Mouse (Mus musculus) testis, adult 2 months (tissue): ENCODE results near the gene Nubpl. TPM values are rescaled to one million over a fixed set of nuclear protein-coding genes. Genes with fewer than 3 reads are reported as not detected.
"Not testable (repeated sequence)": the region's sequence is repeated elsewhere in the genome, so short reads cannot be mapped to it uniquely, and the experiment has no call there.

Source experiments
- H3K27ac ChIP-seq: fragments of 200-500 bp; 2 replicates; pipeline ENCODE4 v1.5.1; 2012; ENCODE audit warnings: low read depth, low read length; ENCODE audit not compliant: control insufficient read depth, insufficient read depth
- H3K27me3 ChIP-seq: fragments of 200-500 bp; 2 replicates; pipeline ENCODE4 v1.6.1; 2012; ENCODE audit warnings: mild to moderate bottlenecking, low read length, moderate library complexity; ENCODE audit not compliant: control insufficient read depth, insufficient read depth
- H3K36me3 ChIP-seq: fragments of 200-500 bp; 2 replicates; pipeline ENCODE4 v1.6.1; 2012; ENCODE audit warnings: mild to moderate bottlenecking, low read length; ENCODE audit not compliant: control insufficient read depth, insufficient read depth
- H3K4me1 ChIP-seq: fragments of 200-500 bp; 2 replicates; pipeline ENCODE4 v1.6.1; 2012; ENCODE audit warnings: low read length; ENCODE audit not compliant: control insufficient read depth, insufficient read depth
- H3K4me3 ChIP-seq: fragments of 200-500 bp; 2 replicates; pipeline ENCODE4 v1.5.1; 2012; ENCODE audit warnings: low read depth, mild to moderate bottlenecking, low read length, moderate library complexity, mixed read lengths; ENCODE audit not compliant: control insufficient read depth
- CTCF ChIP-seq: fragments of 200-500 bp; IDR thresholded peaks from 2 replicates; pipeline ENCODE4 v1.5.1; 2012; ENCODE audit warnings: low read depth, mild to moderate bottlenecking, inconsistent platforms, low read length, moderate library complexity; ENCODE audit not compliant: control insufficient read depth, insufficient read depth, insufficient replicate concordance
- POLR2A ChIP-seq: fragments of 200-500 bp; IDR thresholded peaks from 2 replicates; pipeline ENCODE4 v1.6.1; 2012; ENCODE audit warnings: low read depth, mild to moderate bottlenecking, inconsistent platforms, low read length, moderate library complexity; ENCODE audit not compliant: control insufficient read depth
- polyA plus RNA-seq: library from polyadenylated mRNA; depleted of rRNA; stranded (reverse); fragments of >200 nt; gene quantifications from 2 replicates; pipeline ENCODE4 v1.2.3, GENCODE M21; 2012; rRNA removed

Gene Nubpl
- 3.7 and 6.0 TPM in 2 replicates for polyA plus RNA-seq

GRCm38 (mm10) chr12:52097650-52098070 lies at the start of gene Nubpl:
Nubpl (plus strand) TSS chr12:52097737.
- Histone ChIP-seq H3K4me1 (no peaks in the 10 kb centered on the region; the same call in 1 of the 2 replicates), H3K36me3 (no peaks in the 10 kb centered on the region), H3K4me3 (peak within 1 kb of the TSS; percentile 89), H3K27me3 (no peaks in the 10 kb centered on the region), H3K27ac (no peak within 1 kb of the TSS)
- TF ChIP-seq POLR2A (peak; percentile 86), CTCF (no peak)

GRCm38 (mm10) chr12:52049324-52049723 lies 48.2 kb upstream of the Nubpl start:
- TF ChIP-seq CTCF (no peak), POLR2A (no peak)
- Histone ChIP-seq H3K27ac (no peak overlapping the region), H3K27me3 (no peaks in the 10 kb centered on the region), H3K36me3 (no peaks in the 10 kb centered on the region), H3K4me3 (no peak overlapping the region), H3K4me1 (no peaks in the 10 kb centered on the region)

- not testable (repeated sequence) for H3K27me3 ChIP-seq, H3K4me3 ChIP-seq, H3K27ac ChIP-seq, H3K36me3 ChIP-seq, H3K4me1 ChIP-seq
These were observed 18.2 kb upstream of the Nubpl start for GRCm38 (mm10) chr12:52079296-52079695.

- Histone ChIP-seq H3K4me1 (no peaks in the 10 kb centered on the region; the same call in 1 of the 2 replicates), H3K4me3 (peak overlapping the region; percentile 89; the same call in 1 of the 2 replicates), H3K36me3 (no peaks in the 10 kb centered on the region), H3K27ac (no peak overlapping the region), H3K27me3 (no peaks in the 10 kb centered on the region)
- TF ChIP-seq CTCF (no peak), POLR2A (no peak)
These were observed 388 bp upstream of the Nubpl start for GRCm38 (mm10) chr12:52097049-52097649.

GRCm38 (mm10) chr12:52120276-52120675 lies 22.7 kb downstream of the Nubpl start:
- H3K36me3 ChIP-seq: no peaks in the 10 kb centered on the region
- H3K4me3 ChIP-seq: no peak overlapping the region
- no peak overlapping the region for H3K27ac ChIP-seq
- no peaks in the 10 kb centered on the region for H3K4me1 ChIP-seq
- H3K27me3 ChIP-seq: no peaks in the 10 kb centered on the region
- TF ChIP-seq POLR2A: no peak
- no peak for TF ChIP-seq CTCF

- Histone ChIP-seq H3K4me1 (0 out of 2 replicates have a peak, but pooled peaks cover 2% of the 10 kb centered on the region), H3K27ac (no peak overlapping the region), H3K4me3 (no peak overlapping the region), H3K36me3 (no peaks in the 10 kb centered on the region), H3K27me3 (no peaks in the 10 kb centered on the region)
- no peak for TF ChIP-seq POLR2A
- TF ChIP-seq CTCF: no peak
These were observed 28.9 kb downstream of the Nubpl start for GRCm38 (mm10) chr12:52126407-52126806.

GRCm38 (mm10) chr12:52129072-52129471 lies 31.5 kb downstream of the Nubpl start:
- H3K27me3 ChIP-seq: no peaks in the 10 kb centered on the region
- no peak for TF ChIP-seq CTCF
- no peak for TF ChIP-seq POLR2A
- no peak overlapping the region for H3K27ac ChIP-seq
- H3K36me3 ChIP-seq: no peaks in the 10 kb centered on the region
- H3K4me3 ChIP-seq: no peak overlapping the region
- H3K4me1 ChIP-seq: peaks cover 4% of the 10 kb centered on the region; the same call in 1 of the 2 replicates
